Mouse (Mus musculus) cerebellum, adult 2 months (tissue): ENCODE results near the gene 1700025C18Rik.

Experiments used
- CTCF ChIP-seq: fragments of 200-500 bp; IDR thresholded peaks from 2 replicates; pipeline ENCODE4 v1.5.1; 2011; ENCODE audit warnings: low read depth, mild to moderate bottlenecking, control low read depth, low read length, moderate library complexity, borderline replicate concordance; ENCODE audit not compliant: insufficient read depth
- POLR2A ChIP-seq: fragments of 200-500 bp; IDR thresholded peaks from 2 replicates; pipeline ENCODE4 v1.6.1; 2011; ENCODE audit warnings: low read length, control low read depth, borderline replicate concordance; ENCODE audit not compliant: insufficient read depth

GRCm38 (mm10) chr2:165043729-165044128 lies 46.8 kb downstream of the 1700025C18Rik start:
- no peak for TF ChIP-seq CTCF
- TF ChIP-seq POLR2A = no peak
